Mouse (Mus musculus): ENCODE results near the gene Rinl. TPM values are rescaled to one million over a fixed set of nuclear protein-coding genes. Genes with fewer than 3 reads are reported as not detected.

The Rinl gene
- total RNA-seq, 2 experiments from 2014 or later, result 24.5 to 26.4 TPM

GRCm38 (mm10) chr7:28819571-28819970, 30.8 kb downstream of the Rinl start:
- no peak for ATAC-seq (replicated peaks; ENCODE audit: low FRiP score, low TSS enrichment, poor library complexity, severe bottlenecking)

- no peak for ATAC-seq (replicated peaks; ENCODE audit: low FRiP score, low TSS enrichment, poor library complexity, severe bottlenecking)
These were observed 31.8 kb downstream of the Rinl start for GRCm38 (mm10) chr7:28820358-28821260.

- ATAC-seq (replicated peaks; ENCODE audit: low FRiP score, low TSS enrichment, poor library complexity, severe bottlenecking), result 0 out of 2 replicates have a peak, but pooled peaks have one; percentile 29
These were observed 32.6 kb downstream of the Rinl start for GRCm38 (mm10) chr7:28821261-28821831.

- ATAC-seq (replicated peaks; ENCODE audit: low FRiP score, low TSS enrichment, poor library complexity, severe bottlenecking), result no peak
These were observed 33.8 kb downstream of the Rinl start for GRCm38 (mm10) chr7:28822556-28822955.

- ATAC-seq (replicated peaks; ENCODE audit: low FRiP score, low TSS enrichment, poor library complexity, severe bottlenecking), result no peak
These were observed 34.5 kb downstream of the Rinl start for GRCm38 (mm10) chr7:28822993-28823903.

- no peak for ATAC-seq (replicated peaks; ENCODE audit: low FRiP score, low TSS enrichment, poor library complexity, severe bottlenecking)
These were observed 35.2 kb downstream of the Rinl start for GRCm38 (mm10) chr7:28823932-28824331.

GRCm38 (mm10) chr7:28824941-28825685, 36.3 kb downstream of the Rinl start, which contains the start of gene Ech1:
Ech1 (plus strand) TSS chr7:28825217.
- ATAC-seq (replicated peaks; ENCODE audit: low FRiP score, low TSS enrichment, poor library complexity, severe bottlenecking), result peak; percentile 78

- ATAC-seq (replicated peaks; ENCODE audit: low FRiP score, low TSS enrichment, poor library complexity, severe bottlenecking), result 0 out of 2 replicates have a peak, but pooled peaks have one; percentile 15
These were observed 37.1 kb downstream of the Rinl start for GRCm38 (mm10) chr7:28825686-28826401.

- no peak for ATAC-seq (replicated peaks; ENCODE audit: low FRiP score, low TSS enrichment, poor library complexity, severe bottlenecking)
These were observed 37.6 kb downstream of the Rinl start for GRCm38 (mm10) chr7:28826402-28826772.

GRCm38 (mm10) chr7:28827338-28827737, 38.6 kb downstream of the Rinl start:
- ATAC-seq (replicated peaks; ENCODE audit: low FRiP score, low TSS enrichment, poor library complexity, severe bottlenecking), result no peak

GRCm38 (mm10) chr7:28829821-28830220, 41.1 kb downstream of the Rinl start:
- no peak for ATAC-seq (replicated peaks; ENCODE audit: low FRiP score, low TSS enrichment, poor library complexity, severe bottlenecking)

- no peak for ATAC-seq (replicated peaks; ENCODE audit: low FRiP score, low TSS enrichment, poor library complexity, severe bottlenecking)
These were observed 42.2 kb downstream of the Rinl start for GRCm38 (mm10) chr7:28830981-28831380.

- ATAC-seq (replicated peaks; ENCODE audit: low FRiP score, low TSS enrichment, poor library complexity, severe bottlenecking), result peak; percentile 44
These were observed 42.8 kb downstream of the Rinl start for GRCm38 (mm10) chr7:28831411-28832125.

GRCm38 (mm10) chr7:28832137-28832536, 43.4 kb downstream of the Rinl start:
- no peak for ATAC-seq (replicated peaks; ENCODE audit: low FRiP score, low TSS enrichment, poor library complexity, severe bottlenecking)

GRCm38 (mm10) chr7:28833723-28834347, 45.1 kb downstream of the Rinl start, which contains the start of gene Lgals4:
Lgals4 (plus strand) TSS chr7:28833854.
- no peak for ATAC-seq (replicated peaks; ENCODE audit: low FRiP score, low TSS enrichment, poor library complexity, severe bottlenecking)

- no peak for ATAC-seq (replicated peaks; ENCODE audit: low FRiP score, low TSS enrichment, poor library complexity, severe bottlenecking)
These were observed 48.2 kb downstream of the Rinl start for GRCm38 (mm10) chr7:28836936-28837335.

GRCm38 (mm10) chr7:28838331-28838730, 49.6 kb downstream of the Rinl start:
- no peak for ATAC-seq (replicated peaks; ENCODE audit: low FRiP score, low TSS enrichment, poor library complexity, severe bottlenecking)

All from megakaryocyte-erythroid progenitor cell, adult 5-6 weeks (primary cell).